Mouse (Mus musculus) heart, adult 2 months (tissue): ENCODE data around the gene Afg3l1.

Experiments used
- CTCF ChIP-seq: fragments of 200-600 bp; IDR thresholded peaks from 2 replicates; pipeline ENCODE4 v1.8.1; 2022; ENCODE audit warnings: antibody characterized with exemption, mild to moderate bottlenecking, moderate library complexity
- EP300 ChIP-seq: fragments of 200-500 bp; IDR thresholded peaks from 2 replicates; pipeline ENCODE4 v1.6.1; 2011; ENCODE audit warnings: low read depth, low read length, control low read depth; ENCODE audit not compliant: insufficient read depth

DNA sequence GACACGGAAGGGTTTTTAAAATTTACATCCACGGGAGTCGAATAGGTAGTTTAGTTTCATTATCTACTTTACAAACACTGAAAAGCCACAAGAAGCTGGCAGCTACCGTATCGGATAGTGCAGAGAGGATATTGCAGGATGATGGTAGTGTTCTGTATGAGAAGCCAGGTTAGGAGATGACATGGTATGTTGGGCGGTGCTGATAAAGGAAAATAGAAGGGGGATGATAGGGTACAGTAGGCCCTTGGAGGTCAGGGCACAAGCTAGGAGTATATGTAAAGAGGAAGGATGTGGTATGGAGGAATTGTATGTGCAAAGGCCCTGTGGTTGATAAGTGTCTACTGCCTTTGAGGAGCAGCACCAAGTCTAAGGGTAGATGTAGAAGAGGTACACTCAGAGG lies 23.1 kb upstream of the Afg3l1 start:
- no peak for TF ChIP-seq EP300
- TF ChIP-seq CTCF = no peak
